Mouse (Mus musculus) left cerebral cortex, postnatal 36 days (tissue): Measurements from ENCODE around the gene Cdhr4. TPM values are rescaled to one million over a fixed set of nuclear protein-coding genes. Genes with fewer than 3 reads are reported as not detected.
A peak's percentile ranks its signal among the peaks of the same experiment; 100 is the strongest.
"Not testable (repeated sequence)": the region's sequence is repeated elsewhere in the genome, so short reads cannot be mapped to it uniquely, and the experiment has no call there.

Source experiments
- DNase-seq, 2 experiments: peaks; one replicate each; pipeline ENCODE4 v3.0.0; 2021 to 2022; ENCODE audit warnings: low spot score in 2 of 2, mixed read lengths in 1 of 2
- intact Hi-C: fragments of 180-260 bp; cut with DNase I; formaldehyde crosslinking; loops from one replicate; pipeline ENCODE4 v1.15.1; 2025
- total RNA-seq, 2 experiments: library from RNA; stranded (reverse); gene quantifications; 2 replicates each; pipeline ENCODE4 v1.2.3; 2021

Gene Cdhr4
- total RNA-seq, 2 experiments from 2014 or later = 0.79 to 1.4 TPM

GRCm38 (mm10) chr9:108001922-108002770 is 9.8 kb downstream of the Cdhr4 start, which contains the start of gene Ip6k1:
Gene Ip6k1 (plus strand): TSS chr9:108002501.
- peak; percentile 100 for DNase-seq
- intact Hi-C loops = no loop called here

- no peak for DNase-seq
- intact Hi-C loops = no loop called here
These were observed 10.7 kb downstream of the Cdhr4 start for GRCm38 (mm10) chr9:108002778-108003530.

- intact Hi-C loops = no loop called here
- no peak for DNase-seq
These were observed 11.2 kb downstream of the Cdhr4 start for GRCm38 (mm10) chr9:108003531-108003890.

GRCm38 (mm10) chr9:108008041-108008440 is 15.7 kb downstream of the Cdhr4 start:
- no peak for DNase-seq
- intact Hi-C loops = no loop called here

GRCm38 (mm10) chr9:108010385-108010784 is 18.1 kb downstream of the Cdhr4 start:
- intact Hi-C loops = no loop called here
- DNase-seq = no peak

GRCm38 (mm10) chr9:108013577-108013976 is 21.3 kb downstream of the Cdhr4 start:
- DNase-seq, intact Hi-C loops: not testable (repeated sequence)

- intact Hi-C loops = no loop called here
- peak; percentile 30 to 36 for DNase-seq
These were observed 24.8 kb downstream of the Cdhr4 start for GRCm38 (mm10) chr9:108017127-108017526.

- intact Hi-C loops = no loop called here
- no peak for DNase-seq
These were observed 28.4 kb downstream of the Cdhr4 start for GRCm38 (mm10) chr9:108020741-108021140.

GRCm38 (mm10) chr9:108023216-108023615 is 30.9 kb downstream of the Cdhr4 start:
- no peak for DNase-seq
- intact Hi-C loops = no loop called here

- no peak for DNase-seq
- intact Hi-C loops = no loop called here
These were observed 34.3 kb downstream of the Cdhr4 start for GRCm38 (mm10) chr9:108026584-108026983.

GRCm38 (mm10) chr9:108027867-108028266 is 35.6 kb downstream of the Cdhr4 start:
- intact Hi-C loops = no loop called here
- DNase-seq = no peak

- no peak for DNase-seq
- intact Hi-C loops = no loop called here
These were observed 39.8 kb downstream of the Cdhr4 start for GRCm38 (mm10) chr9:108032126-108032525.

GRCm38 (mm10) chr9:108035331-108036156 is 43.2 kb downstream of the Cdhr4 start:
- intact Hi-C loops = no loop called here

GRCm38 (mm10) chr9:108044751-108045492 is 52.6 kb downstream of the Cdhr4 start:
- intact Hi-C loops = loop anchor here (5.0 kb wide), 1 partner anchor 143 kb away; no protein-coding TSS in a partner anchor

More at GRCm38 (mm10) chr9:108035331-108036156, 43.2 kb downstream of the Cdhr4 start:
- DNase-seq = no peak

GRCm38 (mm10) chr9:108046582-108046981 is 54.3 kb downstream of the Cdhr4 start:
- intact Hi-C loops = loop anchor here (5.0 kb wide), 1 partner anchor 144 kb away; no protein-coding TSS in a partner anchor
- DNase-seq = no peak

More at GRCm38 (mm10) chr9:108044751-108045492, 52.6 kb downstream of the Cdhr4 start:
- no peak for DNase-seq

- intact Hi-C loops = loop anchor here (5.0 kb wide), 1 partner anchor 146 kb away; no protein-coding TSS in a partner anchor
- DNase-seq = no peak
These were observed 55.6 kb downstream of the Cdhr4 start for GRCm38 (mm10) chr9:108047601-108048565.

GRCm38 (mm10) chr9:108048566-108048955 is 56.3 kb downstream of the Cdhr4 start:
- no peak for DNase-seq
- intact Hi-C loops = loop anchor here (5.0 kb wide), 1 partner anchor 146 kb away; no protein-coding TSS in a partner anchor

- intact Hi-C loops = loop anchor here (5.0 kb wide), 1 partner anchor 147 kb away; no protein-coding TSS in a partner anchor
- DNase-seq = peak; percentile 95 to 97
These were observed 56.7 kb downstream of the Cdhr4 start, which contains the start of gene Gmppb for GRCm38 (mm10) chr9:108049016-108049455. Gene Gmppb (plus strand): TSS chr9:108049242.
